34 mouse cellular contexts compared by ENCODE assay signal in genomic region chr4:63311426-63311825, GRCm38 (mm10). TPM values are rescaled to one million over a fixed set of nuclear protein-coding genes. Genes with fewer than 3 reads are reported as not detected.
A peak's percentile ranks its signal among the peaks of the same experiment; 100 is the strongest.
DNase-seq lines count a peak whose midpoint lies in the region; ATAC-seq and TF ChIP-seq lines count a peak whose summit lies in the region.
"Had no signal": no experiment of that assay in that cellular context is flagged by ENCODE, and none has a peak within 500 bp of the region (broad histone marks: within the 10 kb centered on the region; RNA-seq: fewer than 3 reads in every experiment).

No protein-coding gene starts in this region.

- peaks cover 25% of the 10 kb centered on the region for H3K27me3 ChIP-seq in heart, embryonic 10.5 days (ENCODE audit: insufficient read depth, poor library complexity, severe bottlenecking)
- peaks cover 3% of the 10 kb centered on the region for H3K27me3 ChIP-seq in C2C12 (ENCODE audit: control insufficient read depth, insufficient read depth, insufficient read length)
- H3K27me3 ChIP-seq in embryonic facial prominence, embryonic 14.5 days (replicated peaks; ENCODE audit: control insufficient read depth, insufficient read depth, low read length), result no peaks in the 10 kb centered on the region
- no peaks in the 10 kb centered on the region; the same call in 1 of the 2 replicates for H3K27me3 ChIP-seq in forebrain, embryonic 13.5 days
- H3K27me3 ChIP-seq: limb, embryonic 12.5 days; midbrain, embryonic 13.5 days; neural tube, embryonic 15.5 days had no signal

- H3K27ac ChIP-seq in heart, embryonic 10.5 days, result peak overlapping the region; percentile 78; the same call in 1 of the 2 replicates
- H3K27ac ChIP-seq in embryonic facial prominence, embryonic 14.5 days (replicated peaks; ENCODE audit: low read depth, low read length), result peak overlapping the region; percentile 22; the same call in 1 of the 2 replicates
- H3K27ac ChIP-seq in forebrain, embryonic 13.5 days, result no peak overlapping the region
- H3K27ac ChIP-seq: hindbrain, embryonic 12.5 days; kidney, postnatal 0 days; limb, embryonic 12.5 days; midbrain, embryonic 13.5 days; neural tube, embryonic 15.5 days had no signal

- H3K9me3 ChIP-seq in heart, embryonic 10.5 days, result no peaks in the 10 kb centered on the region
- H3K9me3 ChIP-seq in embryonic facial prominence, embryonic 14.5 days (ENCODE audit: control insufficient read depth, low read length), result no peaks in the 10 kb centered on the region
- H3K9me3 ChIP-seq in forebrain, embryonic 13.5 days (replicated peaks), result no peaks in the 10 kb centered on the region
- H3K9me3 ChIP-seq: hindbrain, embryonic 12.5 days; limb, embryonic 12.5 days; megakaryocyte, embryonic 14.5 days; midbrain, embryonic 13.5 days; neural tube, embryonic 15.5 days had no signal

- H3K36me3 ChIP-seq in heart, embryonic 10.5 days, result no peaks in the 10 kb centered on the region
- H3K36me3 ChIP-seq in C2C12 (ENCODE audit: control insufficient read depth, insufficient read depth), result no peaks in the 10 kb centered on the region
- peaks cover 72% of the 10 kb centered on the region for H3K36me3 ChIP-seq in embryonic facial prominence, embryonic 14.5 days (ENCODE audit: control insufficient read depth, insufficient read depth, low read length)
- H3K36me3 ChIP-seq in forebrain, embryonic 13.5 days (ENCODE audit: poor library complexity, severe bottlenecking), result no peaks in the 10 kb centered on the region
- H3K36me3 ChIP-seq: hindbrain, embryonic 12.5 days; midbrain, embryonic 13.5 days; neural tube, embryonic 15.5 days had no signal

- intact Hi-C loops in left cerebral cortex, postnatal 14 days (cut with DNase I), result no loop called here

- no peak for DNase-seq in heart, embryonic 10.5 days (ENCODE audit: low spot score)
- no peak for DNase-seq in heart, adult 18-20 months
- peak; percentile 76 for DNase-seq in embryonic facial prominence, embryonic 14.5 days (ENCODE audit: low spot score)
- DNase-seq in skeletal muscle tissue, adult 2 months (ENCODE audit: low read depth, low spot score), result peak; percentile 20
- DNase-seq in left cerebral cortex, postnatal 14 days (ENCODE audit: low spot score in 2 of 2), result no peak
- DNase-seq: adrenal gland, adult 8-10 months; cerebellum, adult 2 months; forebrain, postnatal 0 days; gastrocnemius, postnatal 14 days; heart, postnatal 36 days; kidney, adult 8-10 months; layer of hippocampus, postnatal 36 days; liver, postnatal 0 days; retina, postnatal 1 day; thymus, adult 18-20 months; thymus, postnatal 25 days had no signal

- no peak overlapping the region for H3K4me2 ChIP-seq in embryonic facial prominence, embryonic 14.5 days (ENCODE audit: low read depth, low read length)
- H3K4me2 ChIP-seq in forebrain, embryonic 13.5 days, result no peak overlapping the region
- H3K4me2 ChIP-seq: heart, embryonic 11.5 days; hindbrain, embryonic 12.5 days; limb, embryonic 12.5 days; liver, embryonic 11.5 days; midbrain, embryonic 13.5 days; neural tube, embryonic 15.5 days had no signal

- WGBS in heart, embryonic 10.5 days, result 85% methylated on average over 7 of the region's 7 CpGs
- WGBS in embryonic facial prominence, embryonic 14.5 days, result 82% methylated on average over 7 of the region's 7 CpGs
- WGBS in forebrain, embryonic 13.5 days, result 93% methylated on average over 7 of the region's 7 CpGs

- H3K4me1 ChIP-seq in heart, embryonic 10.5 days, result peaks cover 36% of the 10 kb centered on the region
- H3K4me1 ChIP-seq in embryonic facial prominence, embryonic 14.5 days (ENCODE audit: control insufficient read depth, insufficient read depth, low read length), result no peaks in the 10 kb centered on the region; the same call in 1 of the 2 replicates
- no peaks in the 10 kb centered on the region for H3K4me1 ChIP-seq in forebrain, embryonic 13.5 days
- H3K4me1 ChIP-seq: hindbrain, embryonic 12.5 days; limb, embryonic 12.5 days had no signal

- H3K4me3 ChIP-seq in heart, embryonic 10.5 days, result no peak overlapping the region
- no peak overlapping the region for H3K4me3 ChIP-seq in C2C12 (ENCODE audit: insufficient read depth, poor library complexity, severe bottlenecking)
- no peak overlapping the region for H3K4me3 ChIP-seq in embryonic facial prominence, embryonic 14.5 days (ENCODE audit: low read depth, low read length)
- H3K4me3 ChIP-seq in forebrain, embryonic 13.5 days, result no peak overlapping the region
- H3K4me3 ChIP-seq: hindbrain, embryonic 12.5 days; limb, embryonic 12.5 days; megakaryocyte, embryonic 14.5 days; midbrain, embryonic 13.5 days; neural tube, embryonic 15.5 days had no signal

- H3ac ChIP-seq in C2C12 (ENCODE audit: control insufficient read depth, insufficient read length, low read depth), result no peak overlapping the region

- no peaks in the 10 kb centered on the region for H3K79me3 ChIP-seq in C2C12 (ENCODE audit: low read depth)

- no peak overlapping the region for H3K9ac ChIP-seq in embryonic facial prominence, embryonic 14.5 days (ENCODE audit: low read depth, low read length)
- H3K9ac ChIP-seq in forebrain, embryonic 13.5 days, result no peak overlapping the region
- H3K9ac ChIP-seq: forebrain, postnatal 0 days; hindbrain, embryonic 12.5 days; limb, embryonic 12.5 days; liver, postnatal 0 days; midbrain, embryonic 13.5 days; neural tube, embryonic 15.5 days had no signal

- ATAC-seq in embryonic facial prominence, embryonic 14.5 days (ENCODE audit: low read depth), result peak; percentile 31
- ATAC-seq in forebrain, embryonic 13.5 days, result no peak
- ATAC-seq: forebrain, postnatal 0 days; intestine, embryonic 16.5 days; liver, postnatal 0 days; midbrain, embryonic 13.5 days had no signal

- no peak for TF ChIP-seq CTCF in C2C12 (IDR thresholded peaks at IDR 0.05; ENCODE audit: control insufficient read depth, insufficient read depth, insufficient read length)

- no peaks in the 10 kb centered on the region for H3K79me2 ChIP-seq in C2C12 (ENCODE audit: control insufficient read depth, insufficient read depth)

TF ChIP-seq in C2C12, 6 proteins besides CTCF, POLR2A, EP300 and RAD21:
- TF ChIP-seq MAX (IDR thresholded peaks at IDR 0.05), result no peak
- no peak for TF ChIP-seq FOSL1 (IDR thresholded peaks at IDR 0.05; ENCODE audit: insufficient read depth, low read length, poor library complexity, severe bottlenecking)
- peak; percentile 94 for TF ChIP-seq USF1 (IDR thresholded peaks at IDR 0.05; ENCODE audit: low read depth)

RNA-seq across cellular contexts. Expression of gene Orm1, which starts 32.9 kb away (rescaled TPM):
- polyA plus RNA-seq in heart, embryonic 10.5 days (2016; fragmentation: Nextera tagmentation; extraction: Ambion mirVana), result not detected in 2 replicates
- 1 to 10 TPM in 1 of 2 experiments, under 1 TPM in 1; 0.84 to 3.7 TPM for total RNA-seq in heart, adult 18-20 months (2021)
- 0.05 TPM for polyA plus RNA-seq in C2C12 (2012; fragmentation: generic; extraction: Trizol)
- 0.84 and 2.5 TPM in 2 replicates for polyA plus RNA-seq in embryonic facial prominence, embryonic 14.5 days (2014; fragmentation: Nextera tagmentation; extraction: Ambion mirVana)
- total RNA-seq in left cerebral cortex, postnatal 14 days (2021), result not detected
- polyA plus RNA-seq in forebrain, embryonic 13.5 days (2015; fragmentation: Nextera tagmentation; extraction: Ambion mirVana), result not detected in 2 replicates
- total RNA-seq: forebrain, postnatal 0 days; gastrocnemius, postnatal 14 days; layer of hippocampus, postnatal 36 days; monocyte, adult 5-6 weeks had no signal
- polyA plus RNA-seq: cerebellum, adult 2 months; forebrain, embryonic 11.5 days; forebrain, postnatal 0 days; heart, embryonic 11.5 days; heart, embryonic 16.5 days; hindbrain, embryonic 12.5 days; intestine, embryonic 16.5 days; kidney, postnatal 0 days; limb, embryonic 12.5 days; liver, embryonic 11.5 days; lung, embryonic 16.5 days; midbrain, embryonic 13.5 days; neural tube, embryonic 15.5 days had no signal

RNA-seq across cellular contexts. Expression of gene Orm3, which starts 44.5 kb away (rescaled TPM):
- not detected in 2 replicates for polyA plus RNA-seq in heart, embryonic 10.5 days (2016; fragmentation: Nextera tagmentation; extraction: Ambion mirVana)
- 1 to 10 TPM; 2.2 to 3.1 TPM for total RNA-seq in heart, adult 18-20 months (2021)
- not detected for polyA plus RNA-seq in C2C12 (2012; fragmentation: generic; extraction: Trizol)
- not detected in 2 replicates for polyA plus RNA-seq in embryonic facial prominence, embryonic 14.5 days (2014; fragmentation: Nextera tagmentation; extraction: Ambion mirVana)
- not detected for total RNA-seq in left cerebral cortex, postnatal 14 days (2021)
- not detected in 2 replicates for polyA plus RNA-seq in forebrain, embryonic 13.5 days (2015; fragmentation: Nextera tagmentation; extraction: Ambion mirVana)
- total RNA-seq: common myeloid progenitor, adult 5-6 weeks; forebrain, postnatal 0 days; gastrocnemius, postnatal 14 days; granulocyte monocyte progenitor cell, adult 5-6 weeks; layer of hippocampus, postnatal 36 days; monocyte, adult 5-6 weeks had no signal
- polyA plus RNA-seq: cerebellum, adult 2 months; forebrain, embryonic 11.5 days; forebrain, postnatal 0 days; heart, embryonic 11.5 days; heart, embryonic 16.5 days; hindbrain, embryonic 12.5 days; intestine, embryonic 16.5 days; kidney, postnatal 0 days; limb, embryonic 12.5 days; liver, embryonic 11.5 days; liver, postnatal 0 days; lung, embryonic 16.5 days; midbrain, embryonic 13.5 days; neural tube, embryonic 15.5 days; stomach, embryonic 16.5 days had no signal

RNA-seq across cellular contexts. Expression of gene Orm2, which starts 50.8 kb away (rescaled TPM):
- polyA plus RNA-seq in heart, embryonic 10.5 days (2016; fragmentation: Nextera tagmentation; extraction: Ambion mirVana), result not detected in 2 replicates
- total RNA-seq in heart, adult 18-20 months (2021), result under 1 TPM in 1 of 2 experiments, not detected in 1; 0.82 TPM
- polyA plus RNA-seq in C2C12 (2012; fragmentation: generic; extraction: Trizol), result not detected
- polyA plus RNA-seq in embryonic facial prominence, embryonic 14.5 days (2014; fragmentation: Nextera tagmentation; extraction: Ambion mirVana), result not detected in 2 replicates
- not detected for total RNA-seq in left cerebral cortex, postnatal 14 days (2021)
- not detected in 2 replicates for polyA plus RNA-seq in forebrain, embryonic 13.5 days (2015; fragmentation: Nextera tagmentation; extraction: Ambion mirVana)
- total RNA-seq: common myeloid progenitor, adult 5-6 weeks; forebrain, postnatal 0 days; gastrocnemius, postnatal 14 days; granulocyte monocyte progenitor cell, adult 5-6 weeks; heart, postnatal 36 days; layer of hippocampus, postnatal 36 days; monocyte, adult 5-6 weeks had no signal
- polyA plus RNA-seq: cerebellum, adult 2 months; forebrain, embryonic 11.5 days; forebrain, postnatal 0 days; heart, embryonic 11.5 days; heart, embryonic 16.5 days; hindbrain, embryonic 12.5 days; intestine, embryonic 16.5 days; kidney, postnatal 0 days; limb, embryonic 12.5 days; liver, embryonic 11.5 days; liver, postnatal 0 days; lung, embryonic 16.5 days; midbrain, embryonic 13.5 days; neural tube, embryonic 15.5 days; stomach, embryonic 16.5 days had no signal

Comparison
In these comparisons a context has a peak if more than half of its experiments do, and no peak if none do; other contexts are left out.
1. DNase-seq: peak in embryonic facial prominence, embryonic 14.5 days (single experiment) and skeletal muscle tissue, adult 2 months (single experiment); none in heart, embryonic 10.5 days (single experiment), heart, adult 18-20 months (0 of 2) and left cerebral cortex, postnatal 14 days (0 of 2).